Mouse (Mus musculus) left cerebral cortex, adult 18-20 months (tissue): ENCODE measurements around the gene Hdx. TPM values are rescaled to one million over a fixed set of nuclear protein-coding genes. Genes with fewer than 3 reads are reported as not detected.
A peak's percentile ranks its signal among the peaks of the same experiment; 100 is the strongest.

Experiments used
- DNase-seq, 2 experiments: peaks; one replicate each; pipeline ENCODE4 v3.0.0; 2021 to 2022; ENCODE audit warnings: low spot score in 2 of 2, mixed read lengths in 1 of 2
- long read RNA-seq, 2 experiments: library from polyadenylated mRNA; stranded (forward); transcript quantifications; one replicate each; pipeline ENCODE4 v2.0.0; 2021
- total RNA-seq, 2 experiments: library from RNA; stranded (reverse); gene quantifications; 2 replicates each; pipeline ENCODE4 v1.2.3; 2021

Gene Hdx
- 1 to 10 TPM; 3.0 to 3.8 TPM for total RNA-seq
- long read RNA-seq, experiment 1, partial matches to known transcripts, result 1 of 1 reads
- long read RNA-seq, experiment 1, other reads (novel, unspliced or antisense), result 0 of 1 reads
- long read RNA-seq, experiment 2, result 0 reads

DNA sequence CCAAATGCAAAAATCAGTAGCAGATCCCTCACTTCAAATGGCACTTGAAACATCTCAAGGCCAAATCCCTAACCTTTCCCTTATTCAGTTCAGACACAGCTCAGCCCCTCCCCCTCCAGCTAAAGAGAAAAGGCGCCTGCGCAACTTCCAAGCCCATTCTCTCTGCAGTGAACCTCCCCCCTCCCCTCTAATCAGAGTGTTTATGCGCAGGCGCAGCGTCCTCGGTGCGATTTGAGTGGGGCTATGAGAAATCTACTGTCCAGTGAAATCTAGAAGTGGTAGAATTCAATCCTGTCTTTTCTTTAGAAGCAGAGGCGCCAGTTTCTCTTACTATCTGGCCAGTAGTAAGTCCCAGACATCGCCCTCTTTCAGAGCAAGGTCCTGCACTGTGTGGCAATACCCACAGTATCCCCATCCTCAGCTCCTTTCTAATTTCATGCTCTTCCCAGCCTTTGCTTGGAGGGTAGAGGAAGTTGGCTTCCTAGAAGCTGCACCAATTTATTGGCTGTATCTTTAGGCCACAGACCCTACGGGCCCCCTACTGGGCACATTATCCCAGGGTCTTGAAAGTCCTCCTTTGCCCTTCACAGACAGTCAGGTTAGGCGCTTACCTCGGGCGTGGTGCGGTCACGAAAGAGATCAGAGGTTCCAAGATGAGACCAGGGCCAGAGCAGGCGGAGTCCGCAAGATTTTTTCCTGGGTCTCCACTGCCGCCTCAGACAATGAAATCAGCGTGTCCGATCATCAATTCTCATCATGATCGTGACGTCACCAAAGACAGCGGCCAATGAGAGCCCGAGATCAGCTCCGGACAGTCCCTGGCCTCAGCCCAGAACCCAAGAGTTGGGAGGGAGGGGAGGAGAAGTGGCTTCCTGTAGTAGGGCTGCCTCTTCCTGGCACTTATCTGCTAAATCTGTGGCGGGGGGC, at the start of gene Hdx:
Hdx (minus strand) TSS at position 724 of the 927 bp plus-strand sequence.
- peak; percentile 48 to 60 for DNase-seq

GRCm38 (mm10) chrX:111685665-111686064, 11.2 kb downstream of the Hdx start:
- DNase-seq, result no peak

- DNase-seq, result no peak
These were observed 25.2 kb downstream of the Hdx start for GRCm38 (mm10) chrX:111671685-111672084.

DNA sequence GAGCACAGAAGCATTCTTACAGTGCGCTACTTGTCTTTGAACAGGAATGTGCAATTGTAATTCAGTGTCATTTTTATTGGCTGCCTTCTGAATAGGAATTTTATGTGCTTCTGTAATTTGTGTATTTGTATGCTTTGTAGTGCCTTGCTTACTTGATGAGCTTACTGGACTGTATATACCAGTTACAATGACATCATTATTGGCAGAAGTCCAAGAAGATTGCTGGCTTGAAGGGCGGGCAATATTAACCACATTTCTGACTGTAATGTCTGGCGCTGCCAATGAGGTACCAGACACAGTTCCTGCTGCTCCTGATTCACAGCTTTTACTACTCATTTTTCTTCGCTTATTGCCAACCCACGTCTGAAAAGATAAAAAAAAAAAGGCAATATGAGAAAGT, 36.5 kb downstream of the Hdx start:
- no peak for DNase-seq

GRCm38 (mm10) chrX:111658671-111659070, 38.2 kb downstream of the Hdx start:
- no peak for DNase-seq

DNA sequence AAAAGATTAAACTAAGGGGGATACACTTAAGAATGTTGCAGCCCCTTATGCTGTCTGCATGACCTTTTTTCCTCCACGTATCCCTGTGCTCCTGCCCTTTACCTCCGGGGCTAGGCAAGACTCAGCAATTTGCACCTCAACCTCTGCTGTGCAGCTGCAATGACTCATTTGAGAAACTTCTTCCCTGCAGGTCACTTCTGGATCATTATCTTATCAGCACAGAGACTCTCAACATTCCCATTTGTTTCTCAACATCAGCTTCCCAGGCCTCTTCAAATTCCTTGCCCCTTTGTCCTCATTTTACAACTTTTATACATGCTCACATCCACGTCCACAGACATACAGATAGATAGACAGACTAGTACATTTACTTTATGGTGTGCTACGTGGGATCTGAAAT, 51.9 kb downstream of the Hdx start:
- DNase-seq, result no peak

DNA sequence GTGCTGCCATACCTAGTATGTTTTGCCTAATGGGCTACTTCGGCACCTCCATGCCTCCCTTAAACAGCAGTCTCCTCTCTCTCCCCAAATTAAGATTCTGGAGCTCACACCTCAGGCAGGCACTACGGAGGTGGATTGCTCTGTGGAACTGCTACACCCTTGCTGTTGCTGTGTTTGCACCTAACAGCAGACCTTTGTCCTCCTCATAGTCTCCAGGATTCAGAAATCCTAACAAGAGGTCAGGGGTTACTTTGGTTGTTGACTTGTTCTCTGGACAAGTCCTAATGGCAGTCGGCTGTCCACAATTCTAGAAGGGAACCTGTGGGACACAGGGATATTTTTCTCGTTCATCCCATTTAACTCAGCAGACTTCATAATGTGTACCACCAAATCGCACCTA, 56.3 kb downstream of the Hdx start:
- DNase-seq, result no peak

DNA sequence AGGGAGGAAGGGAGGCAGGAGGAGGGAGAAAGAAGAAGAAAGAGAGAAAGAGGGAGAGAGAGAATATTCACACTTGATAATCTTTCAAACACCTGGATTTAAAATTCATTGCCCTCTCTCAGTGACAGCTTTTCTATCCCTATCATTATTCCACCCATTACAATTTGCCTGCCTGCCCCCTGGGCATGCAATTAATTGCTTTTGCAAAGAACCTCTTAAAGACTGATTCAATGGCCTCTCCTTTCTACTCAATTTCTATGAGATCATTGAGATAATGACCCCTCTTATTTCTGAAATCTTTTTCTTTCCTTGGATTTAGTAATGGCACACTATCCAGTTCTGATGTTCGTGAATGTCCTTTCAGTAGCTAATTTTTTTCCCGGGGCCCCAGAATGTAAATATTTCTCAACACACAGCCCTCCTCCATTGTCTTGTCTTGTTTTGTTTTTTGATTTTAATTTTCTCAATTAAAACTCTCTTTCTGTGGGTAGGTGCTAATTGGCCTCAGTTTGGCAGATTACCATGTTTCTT, 99.2 kb downstream of the Hdx start:
- DNase-seq, result no peak

DNA sequence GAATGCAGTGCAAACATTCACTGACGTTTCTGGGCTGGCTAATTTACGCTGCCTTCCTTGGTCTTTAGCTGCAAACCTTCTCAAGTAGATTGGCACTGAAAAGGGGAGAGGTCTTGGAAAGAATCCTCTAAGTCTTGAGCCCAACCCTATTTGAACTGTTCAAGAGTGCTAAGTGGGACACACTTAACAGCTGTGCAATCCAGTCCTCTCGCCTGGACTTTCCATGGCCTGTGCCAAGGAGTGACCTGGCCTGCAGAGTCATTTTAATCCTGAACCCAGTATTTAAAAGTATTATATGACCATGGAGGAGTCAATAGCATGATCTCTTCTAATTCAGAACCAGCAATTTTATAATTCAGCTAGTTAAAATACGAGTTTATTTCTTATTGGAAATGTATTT, 109.3 kb downstream of the Hdx start:
- DNase-seq, result no peak

DNA sequence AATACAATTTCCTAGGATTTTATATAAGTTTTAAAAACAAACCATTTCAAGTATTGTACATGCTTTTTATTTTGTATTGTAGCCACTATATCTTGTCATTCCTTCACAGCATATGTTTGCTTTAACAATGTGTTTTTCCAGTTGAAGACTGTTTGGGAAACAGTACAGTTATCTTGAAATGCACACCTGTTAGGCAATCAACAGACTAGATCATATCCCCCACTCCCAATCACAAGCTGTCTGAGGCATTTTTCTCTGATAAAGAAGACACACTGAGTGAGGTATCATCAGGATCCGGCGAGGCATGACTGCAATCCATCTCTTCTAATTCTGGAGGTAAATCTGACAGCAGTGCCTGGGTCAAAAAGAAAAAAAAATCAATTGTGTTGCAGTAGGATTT, 119.8 kb downstream of the Hdx start:
- no peak for DNase-seq

GRCm38 (mm10) chrX:111537859-111538258, 159.0 kb downstream of the Hdx start, which contains the start of gene Rps6ka6:
Rps6ka6 (minus strand) TSS chrX:111537959.
- DNase-seq, result no peak

Other genes with a start within 250 kb of the Hdx start
- 1 to 10 TPM; 3.7 to 5.2 TPM for gene Rps6ka6, start 159.1 kb downstream of the Hdx start, total RNA-seq
- not detected for gene Gm45194, start 194.3 kb upstream of the Hdx start, total RNA-seq